Mouse (Mus musculus): ENCODE measurements at regions not wholly inside any gene's neighbourhood (a gene's known extent, or its start where the extent isn't known, plus 50 kb on each side); places are given as distances from the start of the nearest gene placed in this dataset.

DNA sequence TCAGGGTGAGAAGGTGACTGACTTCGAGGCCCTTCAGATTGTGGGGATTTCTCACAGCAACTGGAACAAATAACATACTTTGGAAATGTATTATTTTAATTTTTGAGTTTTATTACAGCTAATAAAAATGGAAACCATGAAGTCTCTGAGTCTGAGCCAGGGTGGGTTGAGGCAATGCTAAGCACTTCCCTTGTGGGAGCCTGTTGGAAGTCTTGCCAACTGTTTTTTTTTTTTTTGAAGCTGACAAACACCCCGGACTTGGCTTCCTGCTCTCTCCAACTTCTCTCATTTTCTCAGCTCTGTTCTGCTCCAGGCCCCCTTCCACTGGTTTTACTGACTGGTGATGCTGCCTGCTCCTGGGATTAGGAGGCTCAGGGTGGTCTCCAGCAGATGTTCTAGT is 445.4 kb upstream of the Mki67 start:
- DNase-seq (ENCODE audit: low read depth, low spot score): no peak

DNA sequence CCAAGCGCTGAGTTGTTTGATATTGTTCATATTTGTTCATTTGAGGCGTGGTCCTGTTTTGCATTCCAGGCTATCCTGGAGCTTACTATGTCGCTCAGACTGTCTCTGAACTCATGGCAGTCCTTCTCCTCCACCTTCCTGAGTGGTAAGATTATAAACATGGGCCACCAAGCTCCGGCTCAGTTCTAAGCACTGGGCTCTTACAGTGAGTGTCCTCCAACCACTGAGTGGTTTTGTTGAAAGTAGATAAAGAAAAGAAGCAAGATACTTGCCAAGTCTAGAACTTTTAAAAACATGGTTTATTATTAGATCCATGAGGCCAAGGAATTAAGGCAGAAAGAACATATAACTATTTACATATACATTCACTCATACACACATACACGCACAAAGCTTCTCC is 448.7 kb upstream of the Mki67 start:
- DNase-seq (ENCODE audit: low read depth, low spot score): no peak

DNA sequence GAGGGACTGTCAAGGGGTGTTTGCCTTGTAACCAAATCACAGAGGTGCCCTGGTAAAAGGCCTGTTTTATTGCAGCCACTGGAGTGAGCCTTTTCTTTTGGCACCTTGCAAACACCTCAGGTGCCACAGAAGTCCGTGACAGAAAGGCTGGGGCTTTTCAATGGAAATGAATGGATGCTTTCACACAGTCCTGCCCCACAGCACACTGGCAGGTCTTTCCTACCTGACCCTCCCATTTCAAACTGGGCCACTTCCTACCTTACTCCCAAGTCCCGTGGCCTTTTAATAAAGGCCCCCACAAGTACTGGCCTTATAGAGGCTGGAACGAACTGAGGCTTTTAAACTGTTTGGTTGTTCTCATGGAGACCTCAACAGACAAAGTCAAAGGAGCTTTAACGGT is 453.1 kb upstream of the Mki67 start:
- no peak for DNase-seq (ENCODE audit: low read depth, low spot score)

DNA sequence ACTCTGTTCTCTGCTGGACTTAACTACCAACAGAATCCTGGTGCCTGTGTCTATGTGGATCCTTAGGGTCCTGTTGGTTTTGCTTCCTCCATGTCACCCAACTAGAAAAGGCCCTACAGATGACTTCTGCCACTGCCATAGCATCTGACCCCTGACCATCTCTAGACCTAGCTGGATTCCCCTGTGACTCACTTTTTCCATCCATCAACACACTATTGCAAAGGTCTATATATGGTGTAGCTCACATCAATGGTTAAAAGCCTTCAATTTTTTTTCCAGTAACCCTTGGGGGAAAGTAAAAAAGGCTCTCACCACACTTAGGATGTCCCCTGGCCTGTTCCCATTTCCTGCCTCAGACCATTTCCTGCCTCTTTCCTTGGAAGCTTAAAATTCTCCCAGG is 460.2 kb upstream of the Mki67 start:
- no peak for DNase-seq (ENCODE audit: low read depth, low spot score)

DNA sequence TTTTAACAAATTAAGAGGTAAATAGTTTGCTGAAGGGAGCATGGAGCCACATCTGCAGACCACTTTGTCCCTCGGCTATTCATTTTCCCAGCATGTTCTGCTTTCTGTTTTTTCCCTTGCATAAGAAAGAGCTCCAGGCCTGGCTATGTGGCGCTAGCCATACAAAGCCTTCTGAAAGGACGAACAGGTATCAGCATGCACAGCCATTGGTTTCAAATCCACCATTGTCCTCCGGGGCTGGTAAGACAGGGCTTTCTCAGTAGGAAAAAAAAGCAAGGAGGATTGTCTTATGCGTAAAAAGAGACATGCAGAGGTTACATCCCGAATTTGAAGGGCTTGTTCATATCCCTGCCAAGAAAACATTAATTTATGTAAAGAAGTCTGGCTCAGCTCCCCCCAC is 464.8 kb upstream of the Mki67 start:
- DNase-seq (ENCODE audit: low read depth, low spot score): no peak

DNA sequence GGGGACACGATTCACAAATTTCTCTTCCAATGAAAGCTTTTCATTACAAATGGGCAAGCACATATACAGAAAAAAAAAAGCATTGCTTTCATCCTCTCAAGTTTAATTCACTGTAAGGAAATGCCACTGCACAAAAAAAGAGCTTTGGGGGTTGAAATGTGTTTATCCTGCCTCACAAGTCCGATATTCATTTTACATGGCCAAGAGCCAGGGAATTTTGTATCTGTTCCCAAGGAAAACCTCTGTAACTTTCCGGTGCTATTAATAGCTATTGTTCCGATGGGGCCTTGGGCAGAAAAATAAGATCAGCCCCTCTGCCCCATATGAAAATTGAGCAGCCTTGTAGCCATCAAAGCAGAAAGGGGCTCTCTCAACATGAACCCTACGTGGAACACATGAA is 465.9 kb upstream of the Mki67 start:
- no peak for DNase-seq (ENCODE audit: low read depth, low spot score)

DNA sequence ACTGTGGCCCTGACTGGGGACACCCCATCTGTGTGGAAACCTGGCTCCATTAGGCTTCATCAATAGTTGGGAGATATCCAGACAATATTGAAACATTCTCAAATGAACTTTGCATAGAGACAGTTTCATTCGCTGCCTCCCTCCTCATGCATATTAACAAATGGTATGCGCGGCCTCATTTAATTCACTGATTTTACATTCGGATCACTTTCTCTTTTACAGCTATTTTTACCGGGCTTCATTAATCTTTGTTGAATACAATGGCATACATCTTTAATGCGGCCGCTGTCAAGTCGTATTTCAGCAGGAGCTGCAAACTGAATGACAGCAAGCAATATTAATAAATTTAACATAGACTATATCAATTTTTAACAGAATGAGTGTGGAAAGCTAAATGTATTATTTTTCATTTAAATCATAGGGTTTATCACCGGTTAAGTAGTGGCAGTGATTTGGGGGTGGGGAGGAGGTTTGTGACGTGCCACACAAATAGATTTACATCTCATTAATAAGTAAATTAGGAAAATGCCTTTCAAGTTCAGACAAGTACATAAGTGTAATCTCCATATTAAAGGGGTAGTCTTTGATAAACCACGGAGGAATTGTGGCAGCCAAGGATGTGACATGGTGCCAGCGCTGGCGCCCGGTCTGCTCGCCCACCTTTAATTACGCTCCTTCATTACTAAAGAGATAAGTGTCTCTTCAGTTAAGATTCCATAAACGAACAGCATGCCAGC is 480.4 kb upstream of the Mki67 start:
- DNase-seq (ENCODE audit: low read depth, low spot score): no peak

DNA sequence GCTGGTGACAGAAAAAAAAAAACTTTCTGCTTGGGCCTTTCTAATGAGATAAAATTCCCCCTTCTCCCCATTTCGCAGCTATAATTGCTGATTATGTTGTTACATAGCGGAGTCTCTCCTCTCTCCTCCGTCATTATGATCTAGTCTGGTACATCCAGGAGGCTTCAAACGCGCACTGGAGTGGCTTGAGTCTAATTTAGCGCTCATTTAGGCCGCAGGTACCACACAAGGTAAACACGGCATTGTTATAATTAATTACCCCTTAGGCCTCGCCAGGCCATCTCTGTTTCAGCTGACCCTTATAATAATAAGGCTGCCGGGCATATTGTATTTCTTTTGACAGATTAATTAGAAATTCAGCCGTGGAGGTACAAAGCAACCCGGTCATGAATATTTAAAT is 492.7 kb upstream of the Mki67 start:
- no peak for DNase-seq (ENCODE audit: low read depth, low spot score)

DNA sequence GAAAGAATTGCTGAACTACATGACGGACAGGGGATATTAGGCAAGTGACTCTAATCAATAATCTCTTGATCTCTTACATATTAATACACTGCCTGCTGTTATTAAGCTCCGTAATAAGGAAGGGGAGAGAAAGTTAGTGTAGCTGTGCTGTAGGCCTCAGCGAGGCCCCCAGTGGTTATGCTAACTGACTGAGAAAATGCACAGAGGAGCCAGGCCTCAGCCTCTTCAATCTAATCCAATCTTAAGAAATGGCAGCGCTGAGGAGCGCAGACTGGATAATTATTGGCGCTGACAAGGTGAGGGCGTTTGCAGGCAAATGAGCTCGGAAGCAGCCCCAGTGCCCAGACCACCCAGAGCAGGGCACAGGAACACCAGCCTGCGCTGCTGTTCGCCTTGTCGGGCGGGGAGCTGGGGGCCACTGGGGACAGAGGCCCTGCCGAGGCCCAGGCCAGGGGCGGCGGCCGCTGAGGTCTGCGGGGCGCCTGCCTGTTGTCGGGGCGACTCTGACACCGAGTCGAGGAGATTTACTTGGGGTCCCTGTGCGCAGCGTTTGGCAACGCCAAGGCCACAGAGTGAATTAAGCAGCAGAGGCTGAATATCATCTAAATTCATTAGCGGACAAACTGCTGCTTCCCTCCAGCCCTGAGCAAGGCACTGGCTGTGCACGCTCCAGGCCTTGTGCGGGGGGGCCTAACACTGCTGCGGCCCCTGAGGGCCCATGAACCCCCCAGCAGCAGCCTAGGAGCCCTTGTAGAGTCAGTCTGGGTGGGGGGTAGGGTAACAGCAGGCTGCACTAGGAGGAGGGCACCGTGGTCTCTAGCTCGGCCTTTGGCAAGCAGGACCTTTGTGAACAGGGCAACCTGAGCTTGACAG is 493.4 kb upstream of the Mki67 start:
- DNase-seq (ENCODE audit: low read depth, low spot score): peak; percentile 27

DNA sequence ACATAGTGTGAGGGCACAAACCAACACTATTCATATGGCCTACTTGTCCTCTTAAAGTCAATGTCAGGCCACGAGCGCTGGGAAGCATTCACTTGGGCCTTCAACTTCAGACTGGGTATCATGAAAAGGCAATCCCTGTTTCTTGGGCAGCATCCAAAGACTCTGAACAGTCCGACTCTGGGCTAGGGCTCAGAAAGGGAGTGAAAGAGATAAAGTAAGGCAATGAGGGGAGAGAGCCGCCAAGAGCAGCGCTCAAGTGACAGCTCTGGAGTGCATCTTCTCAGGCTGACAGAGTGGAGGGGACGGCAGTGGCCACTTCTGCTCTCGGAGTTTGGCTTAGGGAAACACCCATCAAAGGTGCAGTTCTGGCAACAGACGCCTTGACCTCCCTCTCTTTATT is 496.3 kb upstream of the Mki67 start:
- no peak for DNase-seq (ENCODE audit: low read depth, low spot score)

DNA sequence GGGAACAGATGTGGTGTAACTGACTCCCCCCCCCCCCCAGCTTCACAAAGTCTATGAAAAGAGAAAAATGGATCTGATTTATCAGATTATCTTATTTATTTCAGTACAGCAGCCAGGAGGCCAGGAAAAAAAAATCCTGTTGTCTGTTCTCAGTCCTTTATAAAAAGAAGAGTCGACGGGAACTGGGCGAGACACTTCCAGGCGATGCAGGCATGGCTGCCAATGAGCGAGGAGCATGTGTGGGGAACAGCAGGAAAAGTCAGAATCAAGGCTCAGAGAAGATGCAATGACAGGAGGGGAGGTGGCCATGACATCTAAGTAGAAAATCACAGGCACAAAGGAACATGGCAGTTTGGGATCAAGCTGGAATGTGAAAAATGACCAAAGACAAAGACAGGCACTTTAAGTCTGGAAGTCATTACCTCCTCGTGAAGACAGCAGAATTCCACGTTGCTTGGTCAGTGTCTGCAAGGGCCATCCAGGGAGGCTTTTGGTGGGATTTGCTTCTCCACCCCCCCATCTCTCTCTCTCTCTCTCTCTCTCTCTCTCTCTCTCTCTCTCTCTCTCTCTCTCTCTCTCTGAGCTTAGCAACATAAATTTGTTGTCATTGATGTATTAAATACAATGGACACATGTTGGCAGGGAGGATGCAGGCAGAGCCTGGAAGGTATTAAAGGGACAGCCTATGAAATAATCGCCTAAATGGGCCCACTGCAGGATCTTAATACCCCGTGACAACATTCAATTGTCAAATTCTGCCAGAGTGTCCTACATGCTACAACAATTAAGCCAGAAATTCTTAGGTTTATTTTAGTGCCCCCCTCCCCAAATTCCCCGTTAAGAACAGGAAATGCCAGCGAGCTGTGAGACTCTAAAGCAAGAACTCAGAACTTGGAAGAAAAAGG is 497.1 kb upstream of the Mki67 start:
- peak; percentile 2 for DNase-seq (ENCODE audit: low read depth, low spot score)

DNA sequence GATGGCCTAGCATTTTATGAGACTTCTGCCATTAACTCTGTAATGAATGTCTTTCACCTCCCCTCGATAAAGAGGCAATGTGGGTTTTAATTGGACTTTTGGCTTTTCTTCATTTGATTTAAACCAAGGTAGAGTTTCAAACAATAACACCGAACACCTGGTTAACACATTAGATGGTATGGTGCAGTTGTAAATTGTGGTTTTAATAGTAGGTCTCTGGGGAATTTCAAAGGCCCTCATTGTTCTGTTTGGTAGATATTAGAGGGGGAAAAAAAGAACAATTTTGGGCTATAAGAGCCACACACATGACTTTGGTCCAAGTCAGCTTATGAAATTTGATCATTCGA is 497.8 kb upstream of the Mki67 start:
- no peak for DNase-seq (ENCODE audit: low read depth, low spot score)

DNA sequence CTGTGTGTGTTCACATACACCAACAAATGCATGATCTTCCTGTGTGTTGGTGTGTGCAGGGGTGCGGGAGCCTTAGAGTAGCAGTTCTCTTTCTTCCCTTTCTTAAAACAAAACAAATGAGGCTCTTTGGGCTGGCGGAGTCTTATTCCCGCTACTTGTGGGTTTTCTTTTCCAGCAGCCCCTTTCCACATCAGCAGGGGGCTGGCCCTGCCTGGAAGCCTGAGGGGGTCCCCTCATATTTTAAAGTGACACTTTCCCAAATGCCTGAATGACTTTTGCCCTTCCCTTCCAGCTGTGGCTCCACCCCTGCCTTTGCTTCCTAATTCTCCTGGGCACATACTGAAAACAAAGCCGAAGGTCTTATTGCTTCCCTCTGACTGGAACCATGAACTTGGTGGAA is 498.3 kb upstream of the Mki67 start:
- DNase-seq (ENCODE audit: low read depth, low spot score): no peak

DNA sequence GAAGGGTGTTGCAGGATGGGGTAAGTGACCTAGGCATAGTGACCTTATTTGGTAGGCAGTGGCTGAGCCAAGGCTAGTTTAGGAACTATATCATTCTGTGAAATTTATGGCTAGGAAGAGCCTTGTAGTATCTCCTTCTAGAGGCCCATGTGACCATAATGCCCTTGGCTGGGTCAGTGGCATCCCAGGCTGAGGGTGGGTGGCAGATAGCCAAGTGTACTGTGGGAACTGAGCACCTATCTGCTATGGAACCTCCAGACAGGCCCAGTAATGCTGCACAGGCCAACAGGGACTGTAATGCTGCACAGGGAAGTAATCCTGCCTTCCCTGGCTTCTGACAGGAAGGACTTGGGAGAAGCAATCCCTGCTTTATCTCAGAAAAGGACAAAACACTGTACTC is 500.6 kb upstream of the Mki67 start:
- DNase-seq (ENCODE audit: low read depth, low spot score): no peak

DNA sequence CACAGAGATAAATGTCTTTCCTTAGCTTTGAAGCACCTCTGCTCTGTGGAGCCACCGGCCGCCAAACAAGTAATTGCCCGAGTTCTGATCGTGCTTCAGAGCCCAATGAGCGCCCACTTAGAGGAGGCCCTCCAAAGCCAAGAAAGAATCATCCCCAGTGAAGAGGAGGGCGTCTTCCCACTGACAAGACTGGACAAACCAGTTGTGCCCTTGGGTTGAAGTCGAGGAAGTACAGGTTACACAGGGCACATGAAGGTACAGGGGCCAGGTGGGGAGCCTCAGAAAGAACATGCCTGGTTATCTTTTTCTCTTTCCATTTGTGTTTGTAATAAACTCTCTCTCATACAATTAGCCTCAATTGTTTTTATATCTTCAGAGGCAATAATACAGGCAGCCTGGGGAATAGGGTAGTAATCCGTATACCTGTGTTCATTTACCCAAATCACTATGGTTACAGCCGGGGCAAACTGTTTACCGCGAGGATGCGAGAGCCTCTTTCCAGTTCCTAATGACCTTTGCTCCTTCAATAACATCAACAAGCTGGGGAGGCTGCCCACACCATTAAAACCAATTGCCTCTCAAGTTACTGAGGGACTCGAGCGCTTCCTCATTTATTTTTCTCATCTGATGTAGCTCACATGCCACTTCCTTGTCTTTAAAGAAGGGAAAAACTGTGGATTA is 503.5 kb upstream of the Mki67 start:
- no peak for DNase-seq (ENCODE audit: low read depth, low spot score)

DNA sequence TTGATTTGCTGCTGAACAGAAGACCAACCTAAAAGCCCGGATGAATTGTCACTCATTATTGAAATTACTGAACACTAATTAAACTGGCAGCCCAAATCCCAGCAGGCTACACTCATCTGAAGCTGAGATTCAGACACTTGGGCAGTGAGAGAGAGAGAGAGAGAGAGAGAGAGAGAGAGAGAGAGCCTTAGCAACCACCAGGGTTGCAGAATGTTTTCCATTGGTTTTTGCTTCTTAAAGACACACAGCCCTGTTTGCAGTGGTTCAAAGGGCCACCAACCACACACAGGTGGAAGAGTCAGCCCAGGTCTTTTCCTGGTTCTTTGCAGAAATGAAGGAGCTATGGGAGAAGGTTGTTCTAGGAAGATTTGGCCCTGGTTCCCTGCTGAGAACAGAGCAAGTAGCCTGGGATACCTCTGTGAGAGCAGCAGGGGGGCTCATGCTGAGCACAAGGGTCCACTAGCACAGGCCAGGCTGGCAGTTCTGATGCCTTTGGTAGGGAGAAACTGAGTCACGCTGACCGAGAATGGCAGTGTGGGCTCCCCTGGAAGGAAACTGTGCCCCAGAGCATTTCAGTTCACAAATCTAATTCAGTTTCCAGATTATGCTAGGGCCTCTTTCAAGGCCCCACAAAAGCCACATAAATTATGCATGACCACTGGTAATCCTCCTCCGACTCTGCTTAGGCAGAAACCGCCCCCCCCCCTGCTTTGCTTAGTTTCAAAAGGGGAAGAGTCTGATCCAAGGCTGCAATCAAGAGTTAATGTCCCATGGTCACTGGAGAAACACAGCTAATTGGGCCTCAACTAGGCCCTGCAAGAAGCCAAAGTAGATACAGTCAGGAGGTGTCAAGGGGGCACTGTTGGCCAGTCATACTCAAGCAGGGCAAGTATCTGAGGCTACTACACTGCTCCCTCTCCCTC is 504.3 kb upstream of the Mki67 start:
- DNase-seq (ENCODE audit: low read depth, low spot score): no peak

DNA sequence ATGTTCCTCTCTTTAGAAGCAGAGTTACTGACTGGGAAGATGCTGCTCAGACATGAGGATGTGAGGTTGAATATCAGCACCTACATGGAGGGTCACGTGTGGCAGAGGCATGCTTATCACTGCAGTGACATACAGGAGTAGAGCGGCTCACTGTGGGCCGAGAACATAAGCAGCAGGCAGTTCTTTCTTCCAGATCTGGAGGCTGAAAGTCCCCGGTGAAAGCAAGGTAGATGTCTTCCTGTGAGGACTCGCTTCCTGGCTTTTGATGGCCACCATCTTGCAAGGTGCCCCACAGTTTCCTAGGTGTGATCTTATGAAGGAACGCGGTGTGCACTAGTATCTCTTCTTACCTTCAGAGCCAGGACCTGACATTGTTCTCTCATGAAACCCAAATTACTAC is 505.5 kb upstream of the Mki67 start:
- DNase-seq (ENCODE audit: low read depth, low spot score): no peak

DNA sequence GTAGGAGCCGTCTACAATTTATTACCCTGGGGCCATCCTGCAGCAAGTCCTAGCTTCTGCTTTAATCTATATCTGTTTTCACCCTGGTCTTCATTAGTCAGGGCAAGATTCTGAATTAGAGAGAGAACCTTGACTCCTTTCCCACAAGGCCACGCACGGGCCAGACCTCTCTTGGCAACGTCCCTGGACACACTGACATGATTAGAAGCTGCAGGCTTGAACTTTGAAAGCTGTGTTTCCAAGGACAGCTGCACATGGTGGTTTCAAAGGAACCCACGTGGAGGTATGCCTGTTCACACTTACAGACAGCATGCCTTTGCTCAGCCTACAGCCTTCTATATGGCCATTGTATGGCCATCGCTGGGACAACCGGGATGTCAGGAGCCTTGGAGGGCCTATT is 509.9 kb upstream of the Mki67 start:
- DNase-seq (ENCODE audit: low read depth, low spot score): no peak

DNA sequence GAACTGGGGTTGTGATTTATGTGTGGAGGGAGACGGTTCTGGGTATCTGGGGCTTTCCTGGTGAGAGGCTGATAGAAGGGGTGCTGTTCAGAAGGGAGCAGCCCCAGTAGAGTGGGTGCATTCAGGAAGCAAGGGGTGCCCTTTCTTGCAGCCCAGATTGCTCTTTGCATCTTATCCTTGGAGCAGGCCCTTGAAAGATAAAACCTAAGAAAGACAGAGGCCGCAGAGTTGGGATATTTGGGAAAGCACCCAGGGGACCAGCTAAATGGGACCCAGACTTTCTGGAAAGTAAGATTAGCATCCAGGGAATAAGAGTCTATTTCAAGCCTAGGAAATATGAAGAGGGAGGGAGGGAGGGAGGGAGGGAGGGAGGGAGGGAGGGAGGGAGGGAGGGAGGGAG is 512.2 kb upstream of the Mki67 start:
- DNase-seq (ENCODE audit: low read depth, low spot score): no peak

DNA sequence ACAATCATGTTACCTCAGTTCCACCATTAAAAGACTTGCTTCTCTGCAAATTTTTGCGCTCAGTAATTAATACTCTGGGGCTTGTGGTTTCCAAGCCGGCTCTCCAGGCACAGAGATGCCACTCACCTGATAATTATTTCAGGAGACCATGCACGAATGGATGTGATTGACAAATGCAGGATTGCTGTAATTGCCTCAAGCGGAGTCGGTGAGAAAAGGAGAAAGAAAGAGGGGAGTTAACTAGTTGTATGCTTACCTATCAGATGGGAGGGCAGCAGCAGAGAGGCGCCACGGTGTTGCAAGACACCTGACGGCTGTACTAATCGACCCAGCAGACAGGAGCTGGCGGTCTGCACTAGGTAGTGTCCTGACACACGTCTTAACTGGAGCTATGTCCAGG is 513.4 kb upstream of the Mki67 start:
- no peak for DNase-seq (ENCODE audit: low read depth, low spot score)

DNA sequence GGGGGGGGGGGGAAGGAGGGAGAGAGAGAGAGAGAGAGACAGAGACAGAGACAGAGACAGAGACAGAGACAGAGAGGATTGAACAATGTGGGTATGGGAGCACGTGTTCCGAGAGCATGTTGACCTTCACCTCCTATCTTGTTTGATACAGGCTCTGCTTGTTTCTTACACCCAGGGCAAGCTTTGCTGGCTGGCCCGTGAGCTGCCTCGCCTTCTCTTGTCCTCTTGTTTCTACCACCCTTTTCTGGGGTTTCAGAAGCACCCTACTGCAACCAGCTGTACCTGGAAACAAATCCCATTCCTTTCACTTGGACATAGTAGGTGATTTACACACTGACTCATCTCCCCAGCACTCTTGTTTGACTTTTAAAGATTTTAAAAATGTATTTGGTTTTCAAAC is 516.0 kb upstream of the Mki67 start:
- no peak for DNase-seq (ENCODE audit: low read depth, low spot score)

Measured in ZHBTc4 (cell line).